Mouse (Mus musculus): ENCODE measurements around the gene Actn2. TPM values are rescaled to one million over a fixed set of nuclear protein-coding genes. Genes with fewer than 3 reads are reported as not detected.

Actn2 gene
- 5.3 and 7.0 TPM in 2 replicates for polyA plus RNA-seq (2012; rRNA removed)

DNA sequence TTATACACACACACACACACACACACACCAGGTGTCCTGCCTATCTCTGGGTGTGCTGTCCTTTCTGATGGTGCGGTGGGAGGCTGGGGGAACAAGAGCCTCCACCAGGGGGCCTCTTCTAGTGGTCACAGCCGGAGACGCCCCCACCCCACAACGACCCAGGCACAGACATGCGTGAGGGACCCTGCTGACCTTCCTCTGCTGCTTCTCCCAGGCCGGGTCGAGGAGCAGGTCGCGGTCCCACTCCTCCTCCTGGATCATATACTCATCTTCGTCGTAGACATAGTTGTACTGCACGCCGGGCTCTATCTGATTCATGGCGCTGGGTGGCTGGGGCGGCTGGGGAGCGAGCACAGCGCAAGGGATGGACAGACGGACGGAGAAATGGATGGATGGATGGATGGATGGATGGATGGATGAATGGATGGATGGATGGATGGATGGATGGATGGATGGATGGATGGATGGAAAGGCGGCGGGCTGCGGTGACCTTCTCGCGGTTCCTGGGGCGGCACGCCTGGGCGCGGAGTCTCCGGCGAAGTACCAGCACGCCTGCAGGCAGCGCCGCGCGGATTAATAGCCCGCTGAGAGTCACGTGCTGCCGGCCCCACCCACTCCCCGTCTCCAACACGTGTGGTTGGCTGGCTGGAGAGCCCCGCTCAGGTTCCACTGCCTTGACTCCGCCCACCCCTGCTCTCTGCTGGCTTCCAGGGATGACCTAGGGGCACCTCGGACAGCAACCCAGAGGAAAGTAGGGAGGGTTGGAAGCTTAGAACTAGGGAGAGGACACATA lies at the start of gene Actn2:
Actn2 (minus strand) TSS at position 578 of the 793 bp plus-strand sequence.

DNA sequence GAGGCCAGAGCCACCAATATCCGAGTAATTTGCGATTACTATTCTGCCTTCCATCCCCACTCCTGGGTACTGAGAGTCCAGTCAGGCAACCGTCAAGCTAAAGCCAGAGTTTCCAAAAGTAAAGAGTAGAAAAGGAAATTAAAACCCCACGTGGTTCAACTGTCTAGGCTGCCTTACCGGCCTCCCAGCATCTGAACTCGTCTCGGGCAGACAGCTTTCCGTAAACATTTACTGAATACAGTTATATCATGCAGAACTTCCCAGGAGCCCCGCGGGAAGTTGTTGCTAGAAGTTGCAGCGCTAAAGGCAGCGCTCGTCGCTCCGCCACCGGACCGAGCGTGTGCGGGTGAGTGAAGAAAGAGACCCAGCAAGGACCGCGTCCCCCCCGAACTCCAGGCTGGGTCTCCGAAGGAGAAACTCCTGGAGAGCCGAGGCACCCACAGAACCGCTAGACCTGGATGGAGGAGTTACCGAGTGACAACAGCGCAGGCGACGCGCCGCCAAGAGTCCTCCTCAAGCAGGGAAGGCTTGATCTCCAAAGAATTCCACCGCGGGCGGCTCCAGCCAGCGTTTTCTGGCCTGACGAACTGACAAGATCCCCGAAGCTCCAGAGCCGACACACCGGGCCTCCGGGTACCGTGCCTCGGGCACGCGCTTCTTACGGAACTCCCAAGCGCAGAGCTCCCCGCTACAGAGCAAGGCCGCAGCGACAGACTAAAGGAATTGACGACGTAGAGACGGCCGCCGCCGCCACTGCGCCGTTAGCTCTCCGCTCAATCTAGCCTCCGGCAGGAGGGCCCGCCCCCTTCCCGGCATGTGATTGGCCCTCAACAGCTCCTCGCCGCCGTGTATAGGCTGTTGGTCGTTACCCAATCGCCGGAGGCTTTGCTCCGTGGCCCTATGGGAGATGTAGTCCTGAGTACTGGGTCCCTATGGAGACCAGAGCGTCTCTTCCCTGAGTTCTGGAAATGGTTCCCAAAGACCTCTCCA lies 82.9 kb downstream of the Actn2 start, which contains the start of gene Mtr:
Mtr (minus strand) TSS at position 723 of the 990 bp plus-strand sequence.

Other genes with a start within 250 kb of the Actn2 start
- 0.85 and 0.89 TPM in 2 replicates for gene Ryr2, start 233.8 kb downstream of the Actn2 start, polyA plus RNA-seq (2012; rRNA removed)
- 2.4 and 2.7 TPM in 2 replicates for gene Mtr, start 82.6 kb downstream of the Actn2 start, polyA plus RNA-seq (2012; rRNA removed)
- gene Heatr1, start 54.3 kb upstream of the Actn2 start, polyA plus RNA-seq (2012; rRNA removed) = 14.3 and 20.6 TPM in 2 replicates
- 14.7 and 16.1 TPM in 2 replicates for gene Lgals8, start 124.2 kb upstream of the Actn2 start, polyA plus RNA-seq (2012; rRNA removed)
- 0.10 and 0.27 TPM in 2 replicates for gene Edaradd, start 179.7 kb upstream of the Actn2 start, polyA plus RNA-seq (2012; rRNA removed)
- gene Ero1lb, start 225.1 kb upstream of the Actn2 start, polyA plus RNA-seq (2012; rRNA removed) = 3.3 and 4.8 TPM in 2 replicates

All from colon, adult 2 months (tissue).